In genomic region chr3:95054481-95055260, GRCm38 (mm10) we compare ENCODE assay signal across 8 mouse cellular contexts. TPM values are rescaled to one million over a fixed set of nuclear protein-coding genes. Genes with fewer than 3 reads are reported as not detected.
DNase-seq lines count a peak whose midpoint lies in the region; ATAC-seq lines count a peak whose summit lies in the region.

No protein-coding gene starts in this region.

- H3K4me3 ChIP-seq in limb, embryonic 15.5 days: no peak overlapping the region
- no peak overlapping the region for H3K4me3 ChIP-seq in hindbrain, embryonic 11.5 days (ENCODE audit: low read depth, low read length)

- H3K9me3 ChIP-seq in limb, embryonic 15.5 days: no peaks in the 10 kb centered on the region
- no peaks in the 10 kb centered on the region for H3K9me3 ChIP-seq in hindbrain, embryonic 11.5 days (ENCODE audit: control insufficient read depth, low read length)

- ATAC-seq in limb, embryonic 15.5 days (ENCODE audit: insufficient number of reproducible peaks, low FRiP score, low TSS enrichment, low read depth): no peak
- ATAC-seq in hindbrain, embryonic 11.5 days (ENCODE audit: low FRiP score): no peak

- H3K27ac ChIP-seq in limb, embryonic 15.5 days: peak overlapping the region; percentile 57; the same call in 1 of the 2 replicates
- H3K27ac ChIP-seq in hindbrain, embryonic 11.5 days (ENCODE audit: low read depth, low read length): no peak overlapping the region

- peaks cover 8% of the 10 kb centered on the region for H3K4me1 ChIP-seq in limb, embryonic 15.5 days
- H3K4me1 ChIP-seq in hindbrain, embryonic 11.5 days (replicated peaks; ENCODE audit: control insufficient read depth, insufficient read depth, low read length): no peaks in the 10 kb centered on the region

- no peaks in the 10 kb centered on the region for H3K27me3 ChIP-seq in limb, embryonic 15.5 days
- H3K27me3 ChIP-seq in hindbrain, embryonic 11.5 days (ENCODE audit: control insufficient read depth, insufficient read depth, low read length): no peaks in the 10 kb centered on the region

- no peak overlapping the region for H3K4me2 ChIP-seq in limb, embryonic 15.5 days
- no peak overlapping the region for H3K4me2 ChIP-seq in hindbrain, embryonic 11.5 days (replicated peaks; ENCODE audit: low read depth, low read length)

- no peak overlapping the region for H3K9ac ChIP-seq in limb, embryonic 15.5 days
- no peak overlapping the region for H3K9ac ChIP-seq in hindbrain, embryonic 11.5 days (ENCODE audit: low read depth, low read length)

- DNase-seq in gastrocnemius, postnatal 14 days: peak; percentile 20
- no peak for DNase-seq in gastrocnemius, adult 8-10 months (ENCODE audit: low spot score in 2 of 2)
- DNase-seq in spleen, adult 12 weeks (ENCODE audit: low spot score): peak; percentile 36
- no peak for DNase-seq in spleen, adult 18-20 months
- peak; percentile 29 for DNase-seq in embryo, embryonic 11 days
- peak; percentile 80 for DNase-seq in testis, postnatal 14 days (ENCODE audit: low spot score)
- no peak for DNase-seq in hindbrain, embryonic 11.5 days (ENCODE audit: low spot score)

- 27% methylated on average over 10 of the region's 10 CpGs for WGBS in limb, embryonic 15.5 days
- WGBS in hindbrain, embryonic 11.5 days: 61% methylated on average over 10 of the region's 10 CpGs

- intact Hi-C loops in gastrocnemius, postnatal 14 days (cut with DNase I; ENCODE audit: low total_unique reads): no loop called here

- peaks cover 21% of the 10 kb centered on the region for H3K36me3 ChIP-seq in limb, embryonic 15.5 days
- no peaks in the 10 kb centered on the region for H3K36me3 ChIP-seq in hindbrain, embryonic 11.5 days (ENCODE audit: control insufficient read depth, insufficient read depth, low read length)

RNA-seq across cellular contexts. Expression of gene Psmd4, which starts 12.3 kb away (rescaled TPM):
- total RNA-seq in gastrocnemius, postnatal 14 days (2021): 100 to 1,000 TPM; 155 to 162 TPM
- 100 to 1,000 TPM; 191 to 247 (median 221) TPM for total RNA-seq in gastrocnemius, adult 8-10 months (2022)
- 253 and 271 TPM in 2 replicates for polyA plus RNA-seq in limb, embryonic 15.5 days (2015; fragmentation: Nextera tagmentation; extraction: Ambion mirVana)
- 328 and 329 TPM in 2 replicates for polyA plus RNA-seq in hindbrain, embryonic 11.5 days (2014; fragmentation: Nextera tagmentation; extraction: Ambion mirVana)

RNA-seq across cellular contexts. Expression of gene Zfp687, which starts 39.4 kb away (rescaled TPM):
- total RNA-seq in gastrocnemius, postnatal 14 days (2021): 10 to 100 TPM; 12.4 to 13.8 TPM
- 10 to 100 TPM; 14.2 to 18.8 (median 16.3) TPM for total RNA-seq in gastrocnemius, adult 8-10 months (2022)
- 16.8 and 20.2 TPM in 2 replicates for polyA plus RNA-seq in limb, embryonic 15.5 days (2015; fragmentation: Nextera tagmentation; extraction: Ambion mirVana)
- 21.2 and 29.6 TPM in 2 replicates for polyA plus RNA-seq in hindbrain, embryonic 11.5 days (2014; fragmentation: Nextera tagmentation; extraction: Ambion mirVana)

RNA-seq across cellular contexts. Expression of gene Pip5k1a, which starts 52.1 kb away (rescaled TPM):
- 10 to 100 TPM; 17.4 to 18.9 TPM for total RNA-seq in gastrocnemius, postnatal 14 days (2021)
- 10 to 100 TPM; 21.9 to 27.6 (median 24.7) TPM for total RNA-seq in gastrocnemius, adult 8-10 months (2022)
- 19.4 and 22.0 TPM in 2 replicates for polyA plus RNA-seq in limb, embryonic 15.5 days (2015; fragmentation: Nextera tagmentation; extraction: Ambion mirVana)
- 14.1 and 15.0 TPM in 2 replicates for polyA plus RNA-seq in hindbrain, embryonic 11.5 days (2014; fragmentation: Nextera tagmentation; extraction: Ambion mirVana)

RNA-seq across cellular contexts. Expression of gene Vps72, which starts 56.2 kb away (rescaled TPM):
- total RNA-seq in gastrocnemius, postnatal 14 days (2021): 10 to 100 TPM; 29.6 to 41.0 TPM
- 10 to 100 TPM; 51.9 to 96.7 (median 73.1) TPM for total RNA-seq in gastrocnemius, adult 8-10 months (2022)
- polyA plus RNA-seq in limb, embryonic 15.5 days (2015; fragmentation: Nextera tagmentation; extraction: Ambion mirVana): 139 and 141 TPM in 2 replicates
- 232 and 236 TPM in 2 replicates for polyA plus RNA-seq in hindbrain, embryonic 11.5 days (2014; fragmentation: Nextera tagmentation; extraction: Ambion mirVana)

Comparison
In these comparisons a context has a peak if more than half of its experiments do, and no peak if none do; other contexts are left out.
1. DNase-seq: peak in gastrocnemius, postnatal 14 days (single experiment), spleen, adult 12 weeks (single experiment), embryo, embryonic 11 days (single experiment) and testis, postnatal 14 days (single experiment); none in gastrocnemius, adult 8-10 months (0 of 2), spleen, adult 18-20 months (0 of 2) and hindbrain, embryonic 11.5 days (single experiment).